Mouse (Mus musculus): ENCODE data around the gene Manf. TPM values are rescaled to one million over a fixed set of nuclear protein-coding genes. Genes with fewer than 3 reads are reported as not detected.
A peak's percentile ranks its signal among the peaks of the same experiment; 100 is the strongest.

The Manf gene
- polyA plus RNA-seq, 1 experiment from 2014 or later, result 197 TPM

- H3K27me3 ChIP-seq, result no peaks in the 10 kb centered on the region
- 0 out of 2 replicates have a peak overlapping the region, but pooled peaks have one; percentile 16 for H3K27ac ChIP-seq
- no peak for ATAC-seq (ENCODE audit: low read depth)
- 73% methylated on average over 3 of the region's 3 CpGs for WGBS (ENCODE audit: insufficient replicate concordance)
- peaks cover 50% of the 10 kb centered on the region for H3K4me1 ChIP-seq (replicated peaks)
- no peaks in the 10 kb centered on the region for H3K9me3 ChIP-seq (replicated peaks)
- DNase-seq, result no peak
- peaks cover 75% of the 10 kb centered on the region for H3K36me3 ChIP-seq
- peak overlapping the region; percentile 99 for H3K4me2 ChIP-seq
- 0 out of 2 replicates have a peak overlapping the region, but pooled peaks have one; percentile 19 for H3K4me3 ChIP-seq (replicated peaks)
- peak overlapping the region; percentile 40 for H3K9ac ChIP-seq
These were observed 8.7 kb downstream of the Manf start for GRCm38 (mm10) chr9:106883085-106883484.

- no peak overlapping the region for H3K4me3 ChIP-seq (replicated peaks)
- ATAC-seq (ENCODE audit: low read depth) (no peak), DNase-seq (no peak)
- H3K27me3 ChIP-seq, result no peaks in the 10 kb centered on the region
- H3K4me2 ChIP-seq, result 0 out of 2 replicates have a peak overlapping the region, but pooled peaks have one; percentile 99
- H3K4me1 ChIP-seq (replicated peaks), result peaks cover 42% of the 10 kb centered on the region
- H3K9ac ChIP-seq, result peak overlapping the region; percentile 40; the same call in 1 of the 2 replicates
- WGBS (ENCODE audit: insufficient replicate concordance), result 59% methylated on average over 4 of the region's 4 CpGs
- peaks cover 78% of the 10 kb centered on the region for H3K36me3 ChIP-seq
- H3K9me3 ChIP-seq (replicated peaks), result no peaks in the 10 kb centered on the region
- H3K27ac ChIP-seq, result 0 out of 2 replicates have a peak overlapping the region, but pooled peaks have one; percentile 47
These were observed 9.6 kb downstream of the Manf start for GRCm38 (mm10) chr9:106882176-106882575.

- H3K27me3 ChIP-seq, result no peaks in the 10 kb centered on the region
- H3K9me3 ChIP-seq (replicated peaks), result no peaks in the 10 kb centered on the region
- H3K36me3 ChIP-seq, result peaks cover 86% of the 10 kb centered on the region
- WGBS (ENCODE audit: insufficient replicate concordance), result 72% methylated on average over 4 of the region's 4 CpGs
- ATAC-seq (ENCODE audit: low read depth) (no peak), DNase-seq (no peak)
- H3K4me1 ChIP-seq (replicated peaks), result peaks cover 42% of the 10 kb centered on the region
- H3K9ac ChIP-seq, result no peak overlapping the region
- H3K4me2 ChIP-seq, result no peak overlapping the region
- no peak overlapping the region for H3K4me3 ChIP-seq (replicated peaks)
- peak overlapping the region; percentile 13; the same call in 1 of the 2 replicates for H3K27ac ChIP-seq
These were observed 10.6 kb downstream of the Manf start for GRCm38 (mm10) chr9:106881071-106881755.

DNA sequence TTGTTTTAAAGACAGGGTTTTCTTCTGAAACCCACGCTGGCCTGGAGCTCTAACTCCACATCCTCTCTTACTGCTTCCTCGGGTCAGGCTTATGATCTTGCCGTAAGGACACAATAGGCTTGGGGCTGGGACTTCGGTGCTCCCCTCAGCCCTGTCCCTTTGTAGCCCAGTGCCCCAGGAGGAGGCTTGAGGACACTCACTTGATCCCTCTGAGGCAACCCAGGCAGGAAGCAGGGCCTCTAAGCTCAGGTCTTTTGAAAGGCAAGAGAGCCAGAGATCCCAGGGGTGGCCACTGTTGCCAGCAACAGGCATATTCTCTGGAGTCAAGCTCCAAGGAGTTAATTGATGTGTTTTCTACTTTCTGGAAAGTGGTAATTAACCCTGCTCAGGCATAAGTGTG is 12.3 kb downstream of the Manf start:
- H3K4me3 ChIP-seq (replicated peaks), result no peak overlapping the region
- ATAC-seq (ENCODE audit: low read depth) (no peak), DNase-seq (no peak)
- H3K9me3 ChIP-seq (replicated peaks), result no peaks in the 10 kb centered on the region
- 70% methylated on average over 4 of the region's 4 CpGs for WGBS (ENCODE audit: insufficient replicate concordance)
- peaks cover 92% of the 10 kb centered on the region for H3K36me3 ChIP-seq
- H3K4me1 ChIP-seq (replicated peaks), result peaks cover 26% of the 10 kb centered on the region
- H3K9ac ChIP-seq, result no peak overlapping the region
- peak overlapping the region; percentile 20 for H3K27ac ChIP-seq
- H3K27me3 ChIP-seq, result no peaks in the 10 kb centered on the region
- H3K4me2 ChIP-seq, result no peak overlapping the region

DNA sequence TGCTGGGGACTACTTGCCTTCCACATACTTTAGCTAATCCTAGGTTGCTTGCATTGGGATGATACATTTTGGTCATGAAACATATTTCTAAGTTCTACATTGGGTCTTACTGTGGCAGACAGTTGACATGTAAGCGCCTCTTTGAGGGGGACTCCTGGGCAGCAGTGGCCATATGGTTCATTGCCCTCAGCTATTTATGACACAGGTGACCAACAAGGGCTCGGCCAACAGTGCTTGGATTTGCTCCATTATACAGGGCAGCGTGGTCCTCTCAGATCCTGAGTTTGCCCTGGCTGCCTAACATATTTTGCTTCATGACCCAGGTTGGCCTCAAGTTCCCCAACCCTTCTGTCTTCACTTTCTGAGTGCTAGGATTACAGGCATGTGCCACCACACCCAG is 15.1 kb downstream of the Manf start:
- no peak overlapping the region for H3K27ac ChIP-seq
- no peak for ATAC-seq (ENCODE audit: low read depth)
- H3K9ac ChIP-seq, result no peak overlapping the region
- WGBS (ENCODE audit: insufficient replicate concordance), result 81% methylated on average over 3 of the region's 3 CpGs
- H3K4me2 ChIP-seq, result no peak overlapping the region
- H3K4me1 ChIP-seq (replicated peaks), result no peaks in the 10 kb centered on the region
- H3K4me3 ChIP-seq (replicated peaks), result no peak overlapping the region
- H3K27me3 ChIP-seq, result no peaks in the 10 kb centered on the region
- H3K9me3 ChIP-seq (replicated peaks), result no peaks in the 10 kb centered on the region
- no peak for DNase-seq
- peaks cover 86% of the 10 kb centered on the region for H3K36me3 ChIP-seq

DNA sequence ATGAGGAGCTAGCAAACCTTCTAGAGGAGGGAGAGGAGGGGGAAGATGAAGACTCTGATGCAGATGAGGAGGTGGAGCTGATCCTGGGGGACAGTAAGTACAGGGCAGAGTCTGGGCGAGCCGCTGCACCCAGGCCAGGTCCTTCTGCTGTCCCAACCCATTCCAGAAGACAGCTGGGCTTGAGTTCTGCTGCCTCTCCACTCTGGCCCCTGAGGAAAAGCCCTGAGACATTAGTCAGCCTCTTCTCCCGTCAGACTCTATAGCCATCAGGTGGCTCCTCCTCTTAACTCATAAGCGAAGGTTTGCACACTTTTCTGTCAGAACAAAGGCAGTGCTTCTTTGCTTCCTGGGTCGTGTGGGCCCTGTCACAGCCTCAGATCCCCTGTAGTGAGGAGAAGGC is 17.6 kb downstream of the Manf start:
- DNase-seq (no peak), ATAC-seq (ENCODE audit: low read depth) (no peak)
- Histone ChIP-seq H3K4me2 (no peak overlapping the region), H3K27ac (no peak overlapping the region), H3K27me3 (no peaks in the 10 kb centered on the region), H3K36me3 (peaks cover 72% of the 10 kb centered on the region), H3K9ac (no peak overlapping the region), H3K9me3 (replicated peaks) (no peaks in the 10 kb centered on the region), H3K4me1 (replicated peaks) (no peaks in the 10 kb centered on the region), H3K4me3 (replicated peaks) (no peak overlapping the region)
- WGBS (ENCODE audit: insufficient replicate concordance), result 83% methylated on average over 5 of the region's 5 CpGs

DNA sequence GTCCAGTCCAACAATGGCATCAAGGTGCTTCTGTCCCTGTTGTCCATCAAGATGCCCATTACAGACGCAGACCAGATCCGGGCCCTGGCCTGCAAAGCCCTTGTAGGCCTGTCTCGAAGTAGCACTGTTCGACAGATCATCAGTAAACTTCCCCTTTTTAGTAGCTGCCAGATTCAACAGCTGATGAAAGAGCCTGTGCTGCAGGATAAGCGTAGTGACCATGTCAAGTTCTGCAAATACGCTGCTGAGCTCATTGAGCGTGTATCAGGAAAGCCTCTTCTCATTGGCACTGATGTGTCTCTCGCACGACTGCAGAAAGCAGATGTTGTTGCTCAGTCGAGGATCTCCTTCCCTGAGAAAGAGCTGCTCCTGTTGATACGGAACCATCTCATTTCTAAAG is 33.7 kb downstream of the Manf start:
- ATAC-seq (ENCODE audit: low read depth), result no peak
- Histone ChIP-seq H3K4me2 (no peak overlapping the region), H3K36me3 (peaks cover 86% of the 10 kb centered on the region), H3K27me3 (no peaks in the 10 kb centered on the region), H3K4me3 (replicated peaks) (no peak overlapping the region), H3K27ac (no peak overlapping the region), H3K9me3 (replicated peaks) (no peaks in the 10 kb centered on the region), H3K4me1 (replicated peaks) (no peaks in the 10 kb centered on the region), H3K9ac (no peak overlapping the region)
- DNase-seq, result no peak
- 50% methylated on average over 11 of the region's 11 CpGs for WGBS (ENCODE audit: insufficient replicate concordance)

DNA sequence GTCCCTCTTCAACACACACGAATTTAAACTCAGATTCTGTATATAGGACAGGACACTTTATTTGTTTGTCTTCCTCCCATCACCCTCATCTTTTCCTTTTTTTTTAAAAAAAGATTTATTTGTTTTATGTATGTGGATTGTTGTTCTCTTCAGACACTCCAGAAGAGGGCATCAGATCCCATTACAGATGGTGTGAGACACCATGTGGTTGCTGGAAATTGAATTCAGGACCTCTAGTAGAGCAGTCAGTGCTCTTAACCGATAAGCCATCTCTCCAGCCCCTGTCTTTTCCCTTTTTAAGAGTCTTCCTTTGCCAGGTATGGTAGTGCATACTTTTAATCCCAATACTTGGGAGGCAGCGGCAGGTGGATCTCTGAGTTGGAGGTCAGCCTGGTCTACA is 35.1 kb downstream of the Manf start:
- DNase-seq (no peak), ATAC-seq (ENCODE audit: low read depth) (no peak)
- H3K9me3 ChIP-seq (replicated peaks), result no peaks in the 10 kb centered on the region
- H3K9ac ChIP-seq, result no peak overlapping the region
- H3K36me3 ChIP-seq, result peaks cover 87% of the 10 kb centered on the region
- H3K4me1 ChIP-seq (replicated peaks), result no peaks in the 10 kb centered on the region
- no peak overlapping the region for H3K4me3 ChIP-seq (replicated peaks)
- WGBS (ENCODE audit: insufficient replicate concordance), result 73% methylated on average over 3 of the region's 3 CpGs
- H3K4me2 ChIP-seq, result no peak overlapping the region
- H3K27me3 ChIP-seq, result no peaks in the 10 kb centered on the region
- no peak overlapping the region for H3K27ac ChIP-seq

DNA sequence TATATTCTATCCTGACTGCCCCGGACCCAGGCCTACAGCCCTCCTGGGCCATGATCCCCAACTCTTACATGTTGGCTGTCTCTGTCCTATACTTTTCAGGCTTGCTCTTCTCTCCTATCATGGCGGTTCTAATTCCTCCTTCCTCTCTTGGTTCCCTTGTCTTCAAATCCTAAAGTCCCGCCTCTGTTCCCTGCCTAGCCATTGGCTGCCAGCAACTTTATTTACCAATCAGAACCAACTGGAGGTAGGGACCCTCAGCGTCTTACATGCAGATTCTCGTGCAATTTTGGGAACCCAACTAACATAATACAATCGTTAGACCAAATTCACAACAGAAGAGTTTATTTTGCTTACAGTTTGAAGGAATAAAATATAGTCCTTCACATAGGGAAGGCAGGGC is 49.0 kb downstream of the Manf start:
- WGBS (ENCODE audit: insufficient replicate concordance), result 84% methylated on average over 6 of the region's 6 CpGs
- H3K4me2 ChIP-seq, result no peak overlapping the region

GRCm38 (mm10) chr9:106840569-106840968 is 51.2 kb downstream of the Manf start:
- no peaks in the 10 kb centered on the region for H3K9me3 ChIP-seq (replicated peaks)

More for the DNA sequence above, 49.0 kb downstream of the Manf start:
- H3K36me3 ChIP-seq, result peaks cover 75% of the 10 kb centered on the region
- H3K27ac ChIP-seq, result no peak overlapping the region
- ATAC-seq (ENCODE audit: low read depth) (no peak), DNase-seq (no peak)
- H3K4me1 ChIP-seq (replicated peaks), result no peaks in the 10 kb centered on the region
- H3K9me3 ChIP-seq (replicated peaks), result no peaks in the 10 kb centered on the region
- no peak overlapping the region for H3K4me3 ChIP-seq (replicated peaks)
- no peaks in the 10 kb centered on the region for H3K27me3 ChIP-seq
- no peak overlapping the region for H3K9ac ChIP-seq

DNA sequence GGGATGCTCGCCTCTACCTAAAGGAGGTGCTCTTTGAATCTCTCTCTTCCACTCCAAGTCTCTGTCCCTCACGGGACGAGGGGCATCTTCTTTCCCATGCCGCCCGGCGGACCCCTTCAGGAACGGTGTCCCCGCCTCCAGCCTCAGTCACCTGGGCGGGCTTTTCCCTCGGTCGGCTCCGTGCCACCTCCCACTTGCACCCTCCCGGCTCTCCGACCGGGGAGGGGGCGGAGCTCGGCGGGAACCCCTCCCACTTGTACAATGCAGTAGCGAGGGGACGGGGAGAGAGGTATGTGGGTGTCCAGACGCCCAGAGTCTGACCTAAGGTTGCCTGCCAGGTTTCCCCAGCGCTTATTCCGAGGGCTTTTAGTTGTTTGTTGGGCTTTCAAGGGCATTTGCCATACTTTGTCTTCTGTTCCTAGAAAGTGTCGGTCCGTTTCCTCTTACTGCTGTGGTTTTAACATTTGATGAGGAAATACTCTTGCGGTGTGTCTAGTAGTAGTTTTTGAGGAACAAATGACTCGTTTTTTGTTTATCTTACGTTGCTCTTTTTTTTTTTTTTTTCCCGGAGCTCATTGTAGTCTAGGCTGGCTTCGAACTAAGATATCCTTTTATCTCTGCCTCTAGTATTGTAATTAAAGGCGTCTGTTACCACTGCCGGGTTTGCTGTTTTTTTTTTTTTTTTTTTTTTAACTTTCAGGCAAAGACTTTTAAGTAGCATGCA is 69.2 kb downstream of the Manf start:
- ATAC-seq (ENCODE audit: low read depth), result peak; percentile 86
- Histone ChIP-seq H3K36me3 (peaks cover 2% of the 10 kb centered on the region; the same call in 1 of the 2 replicates), H3K9ac (peak overlapping the region; percentile 96), H3K4me3 (replicated peaks) (peak overlapping the region; percentile 98), H3K4me2 (peak overlapping the region; percentile 77), H3K27me3 (no peaks in the 10 kb centered on the region), H3K4me1 (replicated peaks) (peaks cover 36% of the 10 kb centered on the region), H3K27ac (peak overlapping the region; percentile 93), H3K9me3 (replicated peaks) (no peaks in the 10 kb centered on the region)
- WGBS (ENCODE audit: insufficient replicate concordance), result under 1% methylated on average over 32 of the region's 32 CpGs
- peak; percentile 92 for DNase-seq

More at GRCm38 (mm10) chr9:106840569-106840968, 51.2 kb downstream of the Manf start:
- Histone ChIP-seq H3K4me2 (no peak overlapping the region), H3K27ac (no peak overlapping the region), H3K36me3 (peaks cover 78% of the 10 kb centered on the region), H3K4me3 (replicated peaks) (no peak overlapping the region), H3K9ac (no peak overlapping the region), H3K27me3 (no peaks in the 10 kb centered on the region), H3K4me1 (replicated peaks) (no peaks in the 10 kb centered on the region)
- DNase-seq, result no peak
- no peak for ATAC-seq (ENCODE audit: low read depth)
- 83% methylated on average over 1 of the region's 1 CpGs for WGBS (ENCODE audit: insufficient replicate concordance)
